Mouse (Mus musculus) CH12.LX (cell line): ENCODE measurements around the gene Col24a1.

Experiments
- CTCF ChIP-seq, 2 experiments: IDR thresholded peaks in 1 of 2; conservative IDR thresholded peaks in 1 of 2; 2 replicates each; pipeline ENCODE4 v1.5.1; 2011 to 2012; ENCODE audit warnings: low read depth in 2 of 2, low read length in 2 of 2, improper control_type of control experiment in 1 of 2, inconsistent platforms in 1 of 2, mild to moderate bottlenecking in 1 of 2, moderate library complexity in 1 of 2
- EP300 ChIP-seq: IDR thresholded peaks from 2 replicates; pipeline ENCODE4 v1.6.1; 2011; ENCODE audit warnings: low read length, improper control_type of control experiment
- ETS1 ChIP-seq: conservative IDR thresholded peaks from 2 replicates; pipeline ENCODE4 v1.6.1; 2012; ENCODE audit warnings: low read depth, mild to moderate bottlenecking, inconsistent platforms, low read length, improper control_type of control experiment, moderate library complexity
- POLR2A ChIP-seq: IDR thresholded peaks from 2 replicates; pipeline ENCODE4 v1.6.1; 2011; ENCODE audit warnings: low read depth, mild to moderate bottlenecking, improper control_type of control experiment, low read length
- POLR2AphosphoS2 ChIP-seq: IDR thresholded peaks from 2 replicates; pipeline ENCODE4 v1.6.1; 2011; ENCODE audit warnings: low read depth, low read length, improper control_type of control experiment
- SMC3 ChIP-seq: IDR thresholded peaks from 2 replicates; pipeline ENCODE4 v1.6.1; 2011; ENCODE audit warnings: low read depth, low read length, improper control_type of control experiment
- TBP ChIP-seq: conservative IDR thresholded peaks from 2 replicates; pipeline ENCODE4 v1.6.1; 2011; ENCODE audit warnings: low read depth, low read length, improper control_type of control experiment
- TCF12 ChIP-seq: IDR thresholded peaks from 2 replicates; pipeline ENCODE4 v1.6.1; 2014; ENCODE audit warnings: low read depth, mild to moderate bottlenecking, inconsistent platforms, low read length, improper control_type of control experiment
- USF1 ChIP-seq: IDR thresholded peaks from 2 replicates; pipeline ENCODE4 v1.6.1; 2014; ENCODE audit warnings: low read depth, mild to moderate bottlenecking, inconsistent platforms, low read length, improper control_type of control experiment

GRCm38 (mm10) chr3:145248040-145248439 lies 44.2 kb upstream of the Col24a1 start:
- TF ChIP-seq ETS1 (no peak), CTCF (conservative IDR thresholded peaks at IDR 0.05 in 1 of 2, IDR thresholded peaks at IDR 0.05 in 1 of 2; ENCODE audit: low read depth in 2 of 2, low read length in 2 of 2) (no peak), TCF12 (no peak), EP300 (no peak), SMC3 (no peak), POLR2A (no peak), POLR2AphosphoS2 (no peak), TBP (no peak), USF1 (peak; percentile 65)
